Mouse (Mus musculus) adipose tissue, adult 10 weeks (tissue): ENCODE results near the gene Wt1. TPM values are rescaled to one million over a fixed set of nuclear protein-coding genes. Genes with fewer than 3 reads are reported as not detected.

Source experiments
- polyA plus RNA-seq: library from polyadenylated mRNA; stranded (reverse); fragments of 350-450 nt; fragmentation: Illumina TruSeq; extraction: RNeasy Lipid Tissue Mini Kit (QIAGEN cat#74804); gene quantifications from one replicate; pipeline ENCODE4 v1.2.3, GENCODE M21; 2014; ENCODE audit warnings: low read depth, low replicate concordance

Wt1 gene
- polyA plus RNA-seq: 10.5 TPM

DNA sequence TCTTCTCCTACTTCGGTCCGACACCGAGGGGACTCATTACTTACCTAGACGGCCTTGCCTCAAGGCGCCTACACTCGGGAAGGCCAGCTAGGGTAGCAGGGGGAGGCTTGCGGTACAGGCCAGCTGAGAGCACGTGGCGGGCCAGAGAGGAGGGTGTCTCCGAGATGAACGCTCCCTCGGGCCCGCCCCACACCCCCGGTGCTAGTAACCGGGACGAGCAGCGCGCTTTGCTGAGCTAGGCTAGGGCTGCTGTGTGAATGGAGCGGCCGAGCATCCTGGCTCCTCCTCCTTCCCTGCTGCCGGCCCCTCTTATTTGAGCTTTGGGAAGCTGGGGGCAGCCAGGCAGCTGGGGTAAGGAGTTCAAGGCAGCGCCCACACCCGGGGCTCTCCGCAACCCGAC lies at the start of gene Wt1:
Wt1 (plus strand) TSS at position 251 of the 400 bp plus-strand sequence.

DNA sequence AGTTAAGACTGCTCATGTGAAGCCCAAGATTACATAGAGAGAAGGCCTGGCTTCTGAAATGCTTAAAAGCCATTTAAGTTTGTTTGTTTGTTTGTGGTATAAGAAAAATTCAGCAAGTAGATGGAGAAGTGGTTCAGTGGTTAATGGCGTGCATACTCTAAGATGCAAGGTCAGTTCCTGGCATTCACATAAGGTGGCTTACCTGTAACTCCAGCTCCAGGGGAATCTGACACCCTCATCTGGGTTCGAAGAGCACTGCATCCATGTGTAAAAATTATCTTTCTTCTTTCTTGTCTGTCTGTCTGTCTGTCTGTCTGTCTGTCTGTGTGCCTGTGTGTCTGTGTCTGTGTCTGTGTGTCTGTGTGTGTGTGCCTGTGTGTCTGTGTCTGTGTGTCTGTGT lies 34.6 kb upstream of the Wt1 start, which contains the start of gene Gm11060:
Gm11060 (plus strand) TSS at position 301 of the 400 bp plus-strand sequence.

Other genes starting within 250 kb of the Wt1 start
- 141 TPM for gene Eif3m, start 109.4 kb upstream of the Wt1 start, polyA plus RNA-seq
- not detected for gene Gm11060, start 34.5 kb upstream of the Wt1 start, polyA plus RNA-seq
- 4.6 TPM for gene Them7, start 97.8 kb downstream of the Wt1 start, polyA plus RNA-seq